Mouse (Mus musculus) limb, embryonic 13.5 days (tissue): ENCODE measurements around the gene Dennd2a. TPM values are rescaled to one million over a fixed set of nuclear protein-coding genes. Genes with fewer than 3 reads are reported as not detected.

ENCODE experiments used
- ATAC-seq: fragments of 200-750 bp; cut with Nextera tagmentation; 2 replicates; pipeline ENCODE4 v1.8.0; 2017; ENCODE audit warnings: low read depth, moderate number of reproducible peaks, moderate TSS enrichment; ENCODE audit not compliant: low FRiP score
- H3K27ac ChIP-seq: fragments of 300-500 bp; sonication (generic); 2 replicates; pipeline ENCODE4 v1.5.1; 2015; ENCODE audit warnings: inconsistent platforms, mild to moderate bottlenecking, moderate library complexity
- H3K27me3 ChIP-seq: fragments of 300-500 bp; sonication (generic); 2 replicates; pipeline ENCODE4 v1.6.1; 2015; ENCODE audit warnings: mild to moderate bottlenecking, inconsistent platforms
- H3K36me3 ChIP-seq: fragments of 300-500 bp; sonication (generic); 2 replicates; pipeline ENCODE4 v1.6.1; 2015; ENCODE audit warnings: inconsistent platforms, mild to moderate bottlenecking, moderate library complexity
- H3K4me1 ChIP-seq: fragments of 300-500 bp; sonication (generic); 2 replicates; pipeline ENCODE4 v1.6.1; 2015; ENCODE audit warnings: inconsistent platforms
- H3K4me2 ChIP-seq: fragments of 300-500 bp; sonication (generic); replicated peaks from 2 replicates; pipeline ENCODE4 v1.6.1; 2015; ENCODE audit warnings: inconsistent platforms, mild to moderate bottlenecking, moderate library complexity
- H3K4me3 ChIP-seq: fragments of 300-500 bp; sonication (generic); 2 replicates; pipeline ENCODE4 v1.5.1; 2015; ENCODE audit warnings: moderate library complexity, mild to moderate bottlenecking, inconsistent platforms
- H3K9ac ChIP-seq: fragments of 300-500 bp; sonication (generic); 2 replicates; pipeline ENCODE4 v1.6.1; 2015; ENCODE audit warnings: mild to moderate bottlenecking, inconsistent platforms
- H3K9me3 ChIP-seq: fragments of 300-500 bp; sonication (generic); 2 replicates; pipeline ENCODE4 v1.6.1; 2016; ENCODE audit warnings: inconsistent platforms
- WGBS: fragments of 180-500 bp; shearing (Covaris S2); methylation state at CpG from one replicate; pipeline ENCODE4 v1.1.7; 2015; 5-methylcytosine and 5-hydroxymethylcytosine counted together
- polyA plus RNA-seq: library from polyadenylated mRNA; unstranded; fragments of >200 nt; fragmentation: Nextera tagmentation; extraction: Ambion mirVana; gene quantifications from 2 replicates; pipeline ENCODE4 v1.2.1, GENCODE M21; 2015

Dennd2a gene
- polyA plus RNA-seq, 1 experiment from 2014 or later: 30.1 TPM

DNA sequence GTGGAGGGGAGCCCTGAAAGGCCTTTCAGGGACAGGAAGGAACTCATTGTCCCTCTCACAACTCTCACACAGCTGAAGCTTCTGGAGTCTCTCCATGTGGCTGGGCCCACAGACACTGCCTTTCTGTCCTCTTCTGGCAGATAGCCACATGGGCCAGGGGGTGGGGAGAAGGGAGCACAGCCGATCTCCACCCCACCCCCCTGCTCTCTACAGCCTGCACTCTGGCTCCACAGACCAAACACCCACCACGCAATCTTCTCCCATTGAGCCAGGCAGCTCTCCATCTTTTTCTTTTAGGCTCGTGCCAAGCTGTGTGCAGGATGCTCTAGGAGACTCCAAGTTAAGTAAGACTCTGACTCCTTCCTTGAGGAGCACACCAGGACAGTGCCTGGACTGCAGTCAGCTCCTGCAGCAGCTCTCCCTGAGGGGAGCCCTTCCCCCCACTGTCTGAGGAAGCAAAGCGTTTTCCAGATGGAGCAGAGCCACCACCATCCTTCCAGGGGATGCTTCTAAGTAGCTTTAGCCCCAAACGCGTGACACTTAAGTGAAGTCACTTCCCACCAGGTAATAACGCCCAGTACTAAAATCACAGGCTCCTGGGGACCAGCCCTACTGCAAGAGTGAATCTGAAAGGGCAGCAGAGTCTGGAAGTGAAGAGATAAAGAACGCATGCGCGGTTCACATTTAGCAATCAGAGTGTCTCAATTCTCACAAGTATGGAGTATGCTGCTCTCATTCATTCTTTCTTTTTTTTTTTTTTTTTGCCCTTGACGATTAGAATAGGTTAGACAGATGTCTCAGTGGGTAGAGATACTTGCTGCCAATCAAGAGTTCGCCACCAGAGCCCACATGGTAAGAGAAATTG, 28.8 kb downstream of the Dennd2a start:
- no peaks in the 10 kb centered on the region for H3K27me3 ChIP-seq
- H3K36me3 ChIP-seq: peaks cover 15% of the 10 kb centered on the region
- peak overlapping the region; percentile 31; the same call in 1 of the 2 replicates for H3K9ac ChIP-seq
- 32% methylated on average over 12 of the region's 12 CpGs for WGBS
- peak overlapping the region; percentile 65; the same call in 1 of the 2 replicates for H3K27ac ChIP-seq
- peak overlapping the region; percentile 41 for H3K4me2 ChIP-seq
- H3K4me3 ChIP-seq: 0 out of 2 replicates have a peak overlapping the region, but pooled peaks have one; percentile 3
- H3K4me1 ChIP-seq: peaks cover 36% of the 10 kb centered on the region
- peak; percentile 68 for ATAC-seq
- 0 out of 2 replicates have a peak, but pooled peaks cover 4% of the 10 kb centered on the region for H3K9me3 ChIP-seq

DNA sequence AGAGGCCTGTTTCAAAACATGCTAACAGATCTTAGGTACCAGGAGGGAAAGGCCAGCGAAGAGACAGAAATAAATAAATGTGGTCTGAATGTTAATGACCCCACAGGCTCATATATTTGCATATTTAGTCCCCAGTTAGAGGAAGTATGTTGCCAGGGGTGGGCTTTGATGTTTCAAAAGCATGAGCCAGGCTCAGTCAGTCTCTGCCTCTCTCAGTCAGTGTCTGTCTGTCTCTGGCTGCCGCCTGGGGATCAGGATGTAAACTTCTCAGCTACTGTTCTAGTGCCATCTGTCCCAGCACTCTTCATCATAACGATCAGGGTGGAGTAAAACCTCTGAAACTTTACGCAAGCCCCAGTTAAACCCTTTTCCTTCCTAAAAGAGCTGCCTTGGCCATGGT, 29.9 kb downstream of the Dennd2a start:
- Histone ChIP-seq H3K4me2 (no peak overlapping the region), H3K9me3 (0 out of 2 replicates have a peak, but pooled peaks cover 3% of the 10 kb centered on the region), H3K27me3 (no peaks in the 10 kb centered on the region), H3K27ac (0 out of 2 replicates have a peak overlapping the region, but pooled peaks have one; percentile 65), H3K9ac (no peak overlapping the region), H3K4me3 (no peak overlapping the region), H3K4me1 (peaks cover 36% of the 10 kb centered on the region), H3K36me3 (peaks cover 15% of the 10 kb centered on the region)
- ATAC-seq: no peak
- 55% methylated on average over 4 of the region's 4 CpGs for WGBS

DNA sequence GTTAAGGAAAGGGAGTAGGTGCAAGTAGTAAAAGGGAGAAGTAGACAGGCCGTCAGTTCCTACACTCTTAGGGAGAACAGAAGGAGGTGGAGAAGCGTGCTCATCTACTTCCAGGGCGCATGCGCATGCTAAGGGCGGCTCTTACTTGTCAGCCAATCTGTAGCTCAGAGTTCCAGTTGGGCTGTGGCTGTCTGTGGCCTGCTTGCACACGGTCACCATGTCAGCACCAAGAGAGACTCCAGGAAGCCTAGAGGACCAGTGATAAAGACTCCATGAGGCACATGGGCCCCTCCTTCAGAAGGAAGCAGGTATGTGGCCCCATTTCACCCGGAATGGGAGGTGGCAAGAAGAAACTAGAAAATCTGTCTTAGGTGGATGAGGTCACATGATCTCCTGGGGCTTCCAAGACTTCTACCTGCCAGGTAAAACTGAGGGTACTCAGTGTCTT, 30.3 kb downstream of the Dennd2a start:
- 0 out of 2 replicates have a peak, but pooled peaks cover 3% of the 10 kb centered on the region for H3K9me3 ChIP-seq
- H3K4me3 ChIP-seq: no peak overlapping the region
- H3K27me3 ChIP-seq: no peaks in the 10 kb centered on the region
- H3K36me3 ChIP-seq: peaks cover 17% of the 10 kb centered on the region
- H3K27ac ChIP-seq: no peak overlapping the region
- WGBS: 85% methylated on average over 7 of the region's 7 CpGs
- H3K4me1 ChIP-seq: peaks cover 36% of the 10 kb centered on the region
- H3K4me2 ChIP-seq: no peak overlapping the region
- no peak for ATAC-seq
- H3K9ac ChIP-seq: no peak overlapping the region

DNA sequence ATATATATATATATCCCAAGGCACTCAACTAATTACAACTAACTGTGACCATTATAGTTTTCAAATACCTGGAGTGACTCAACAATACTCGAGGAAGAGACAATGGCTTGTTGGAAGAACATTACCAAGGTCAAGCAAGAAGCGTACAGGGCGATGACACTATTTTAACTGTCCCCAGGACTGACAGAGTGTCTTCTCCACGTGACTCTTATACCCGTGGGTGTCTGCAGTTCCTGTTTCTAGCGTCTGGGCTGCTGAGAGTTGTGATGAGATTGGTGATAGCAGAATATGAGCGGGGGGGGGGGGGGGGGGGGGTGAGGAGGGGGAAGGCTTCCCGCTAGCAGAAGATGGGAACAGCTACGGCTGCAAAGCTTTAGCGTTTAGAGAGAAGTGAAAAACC, 30.9 kb downstream of the Dennd2a start:
- Histone ChIP-seq H3K4me3 (no peak overlapping the region), H3K9me3 (0 out of 2 replicates have a peak, but pooled peaks cover 3% of the 10 kb centered on the region), H3K27ac (no peak overlapping the region), H3K4me1 (peaks cover 36% of the 10 kb centered on the region), H3K27me3 (no peaks in the 10 kb centered on the region), H3K4me2 (no peak overlapping the region), H3K9ac (no peak overlapping the region), H3K36me3 (peaks cover 23% of the 10 kb centered on the region)
- WGBS: 78% methylated on average over 9 of the region's 10 CpGs
- no peak for ATAC-seq

DNA sequence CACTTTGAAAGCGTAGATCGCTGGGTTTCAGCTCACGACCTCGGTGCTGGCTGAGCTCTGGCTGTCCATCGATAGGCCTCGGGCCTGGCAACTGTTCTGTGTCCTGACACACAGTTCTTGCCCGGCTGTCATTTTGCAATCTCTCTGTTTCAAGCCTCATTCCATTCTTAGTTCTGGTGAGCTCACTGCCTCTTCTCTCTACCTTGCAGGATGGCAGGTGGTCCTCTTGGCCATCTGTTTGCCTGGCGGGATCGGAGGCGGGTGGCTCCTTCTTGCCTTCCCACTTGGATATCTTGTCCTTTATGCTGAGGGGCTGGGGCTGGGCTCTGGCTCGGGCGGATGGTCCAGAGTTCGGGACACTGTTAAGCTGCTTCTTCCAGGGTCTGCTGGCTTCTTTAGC, 34.5 kb downstream of the Dennd2a start:
- H3K4me2 ChIP-seq: no peak overlapping the region
- no peak overlapping the region for H3K27ac ChIP-seq
- H3K4me1 ChIP-seq: peaks cover 7% of the 10 kb centered on the region
- ATAC-seq: no peak
- H3K9ac ChIP-seq: no peak overlapping the region
- WGBS: 94% methylated on average over 13 of the region's 13 CpGs
- no peaks in the 10 kb centered on the region for H3K27me3 ChIP-seq
- peaks cover 18% of the 10 kb centered on the region for H3K9me3 ChIP-seq
- no peak overlapping the region for H3K4me3 ChIP-seq
- peaks cover 54% of the 10 kb centered on the region for H3K36me3 ChIP-seq

DNA sequence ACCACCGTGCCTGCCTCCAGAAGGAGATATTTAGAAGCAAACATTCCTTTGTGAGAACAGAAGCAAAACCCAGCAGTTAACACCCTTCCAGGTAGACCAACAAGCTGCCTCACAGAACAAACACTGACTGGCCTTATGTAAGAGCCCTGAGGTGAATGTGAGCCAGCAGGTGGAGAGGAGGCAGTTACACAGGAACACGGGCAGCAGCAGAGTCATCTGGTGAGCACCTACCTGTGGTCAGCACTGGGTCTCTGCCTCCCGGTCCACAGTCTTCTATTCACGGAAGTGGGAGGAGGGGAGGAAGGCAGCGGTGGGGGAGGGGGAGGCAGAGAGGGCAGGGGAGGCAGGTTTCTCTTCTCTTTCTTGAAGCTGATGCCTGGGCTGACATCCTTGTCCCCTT, 35.2 kb downstream of the Dennd2a start:
- Histone ChIP-seq H3K9me3 (peaks cover 18% of the 10 kb centered on the region), H3K4me3 (no peak overlapping the region), H3K36me3 (peaks cover 61% of the 10 kb centered on the region), H3K4me2 (no peak overlapping the region), H3K4me1 (peaks cover under 1% of the 10 kb centered on the region), H3K27ac (no peak overlapping the region), H3K27me3 (no peaks in the 10 kb centered on the region), H3K9ac (no peak overlapping the region)
- no peak for ATAC-seq
- 83% methylated on average over 5 of the region's 5 CpGs for WGBS

DNA sequence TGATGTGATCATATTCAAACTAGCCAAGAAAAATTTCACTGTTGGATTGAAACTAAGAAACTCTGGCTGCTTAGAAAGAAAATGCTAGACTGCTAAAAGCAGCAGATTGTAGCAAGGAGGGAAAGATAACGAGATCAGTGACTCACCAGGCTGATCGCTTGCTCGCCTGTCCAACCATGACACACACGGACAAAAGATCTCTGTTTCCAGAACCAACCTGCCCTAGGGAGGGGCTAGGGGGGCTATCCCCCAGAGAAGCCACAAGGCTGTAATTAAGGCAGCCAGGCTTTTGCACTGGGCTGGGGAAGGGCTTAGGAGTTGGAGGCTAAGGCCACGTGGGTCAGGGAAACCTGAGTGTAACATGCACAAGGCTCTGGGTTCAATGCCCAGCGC, 41.9 kb downstream of the Dennd2a start:
- H3K9ac ChIP-seq: peak overlapping the region; percentile 55
- H3K4me2 ChIP-seq: peak overlapping the region; percentile 49
- peaks cover 22% of the 10 kb centered on the region for H3K4me1 ChIP-seq
- H3K4me3 ChIP-seq: no peak overlapping the region
- H3K36me3 ChIP-seq: peaks cover 39% of the 10 kb centered on the region
- H3K27me3 ChIP-seq: no peaks in the 10 kb centered on the region
- peak; percentile 71 for ATAC-seq
- peak overlapping the region; percentile 97 for H3K27ac ChIP-seq
- H3K9me3 ChIP-seq: peaks cover 15% of the 10 kb centered on the region
- WGBS: 21% methylated on average over 6 of the region's 6 CpGs

DNA sequence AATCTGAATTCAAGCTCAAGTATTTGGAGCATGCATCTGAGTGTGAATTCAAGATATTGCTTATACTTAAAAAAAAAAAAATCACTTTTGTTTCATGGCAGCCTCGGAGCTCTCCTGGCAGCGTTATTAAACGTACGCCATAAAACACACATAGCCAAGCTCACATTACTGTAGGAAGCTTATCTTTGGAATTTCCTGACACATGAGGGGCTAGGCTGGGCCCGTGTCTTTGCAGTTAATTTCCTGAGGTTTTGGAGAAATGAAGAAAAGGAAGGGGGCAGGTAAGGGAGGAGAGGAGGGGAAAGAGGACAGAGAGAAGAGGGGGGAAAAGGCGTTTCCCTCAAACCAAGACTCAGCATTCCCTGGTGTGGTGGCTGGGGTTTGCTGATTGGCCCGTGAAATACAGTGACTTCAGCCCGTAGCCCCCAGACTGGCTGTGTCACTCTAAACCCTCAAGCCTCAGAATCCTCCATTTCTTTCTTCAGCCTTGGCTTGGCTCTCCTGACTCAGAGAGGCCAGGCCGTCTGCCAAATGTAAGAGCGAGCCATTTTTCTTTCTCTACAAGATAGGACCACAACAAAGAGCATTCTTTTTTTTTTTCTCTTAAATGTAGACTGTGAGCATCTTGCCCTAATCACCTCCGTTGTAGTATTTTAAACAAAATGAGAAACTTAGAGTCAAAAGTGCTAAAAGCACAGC, 42.5 kb downstream of the Dennd2a start:
- peak; percentile 89 for ATAC-seq

DNA sequence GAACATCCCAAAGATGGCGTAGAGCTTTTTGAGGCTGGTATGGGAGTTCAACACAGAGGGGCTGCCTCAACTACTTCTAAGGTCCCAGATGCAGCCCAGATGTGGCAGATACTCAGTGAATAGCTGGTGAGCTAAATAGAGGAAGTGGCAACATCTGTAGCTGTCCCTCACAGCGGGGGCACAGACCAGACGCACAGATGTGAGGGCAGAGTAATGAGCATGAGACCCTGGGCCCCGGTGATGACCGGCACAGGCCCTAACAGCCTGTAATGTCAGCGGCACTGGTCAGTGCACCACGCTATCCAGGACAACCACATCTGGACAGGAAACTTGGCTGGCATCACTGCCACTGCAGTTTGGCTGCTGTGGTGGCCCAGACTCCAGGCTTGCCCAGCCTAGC, 54.2 kb downstream of the Dennd2a start:
- Histone ChIP-seq H3K27ac (0 out of 2 replicates have a peak overlapping the region, but pooled peaks have one; percentile 2), H3K4me3 (no peak overlapping the region), H3K27me3 (no peaks in the 10 kb centered on the region), H3K4me2 (no peak overlapping the region), H3K9me3 (no peaks in the 10 kb centered on the region), H3K9ac (no peak overlapping the region), H3K36me3 (peaks cover 89% of the 10 kb centered on the region), H3K4me1 (0 out of 2 replicates have a peak, but pooled peaks cover 7% of the 10 kb centered on the region)
- peak; percentile 36; the same call in 1 of the 2 replicates for ATAC-seq
- 22% methylated on average over 7 of the region's 7 CpGs for WGBS

More for the DNA sequence above, 42.5 kb downstream of the Dennd2a start:
- H3K9ac ChIP-seq: peak overlapping the region; percentile 55
- 12% methylated on average over 11 of the region's 11 CpGs for WGBS
- peaks cover 34% of the 10 kb centered on the region for H3K36me3 ChIP-seq
- peaks cover 10% of the 10 kb centered on the region for H3K9me3 ChIP-seq
- H3K4me1 ChIP-seq: peaks cover 22% of the 10 kb centered on the region
- peak overlapping the region; percentile 49 for H3K4me2 ChIP-seq
- peak overlapping the region; percentile 97 for H3K27ac ChIP-seq
- no peak overlapping the region for H3K4me3 ChIP-seq
- no peaks in the 10 kb centered on the region for H3K27me3 ChIP-seq

DNA sequence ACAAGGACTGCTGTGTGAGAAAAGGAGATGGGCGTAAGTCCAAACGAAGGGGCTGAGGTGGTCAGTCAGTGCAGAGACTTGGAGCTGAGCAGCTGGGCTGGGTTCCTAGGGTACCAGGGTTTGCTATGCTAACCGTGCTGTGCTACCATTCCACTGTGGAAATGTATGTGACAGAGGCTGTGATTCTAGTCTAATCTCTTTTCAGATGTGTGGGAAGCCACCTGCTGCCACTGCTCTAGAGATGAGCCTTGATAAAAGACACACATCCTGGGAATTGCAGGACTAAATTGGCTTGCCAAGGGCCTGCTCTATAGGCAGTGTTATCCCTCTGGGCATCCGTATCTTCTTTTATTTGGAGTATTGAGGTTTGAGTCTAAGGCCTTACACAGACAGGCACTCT, 60.5 kb downstream of the Dennd2a start:
- no peak overlapping the region for H3K4me2 ChIP-seq
- peaks cover 83% of the 10 kb centered on the region for H3K36me3 ChIP-seq
- no peaks in the 10 kb centered on the region for H3K9me3 ChIP-seq
- no peaks in the 10 kb centered on the region for H3K27me3 ChIP-seq
- no peak for ATAC-seq
- no peak overlapping the region for H3K4me3 ChIP-seq
- H3K9ac ChIP-seq: no peak overlapping the region
- 93% methylated on average over 4 of the region's 4 CpGs for WGBS
- H3K27ac ChIP-seq: no peak overlapping the region
- no peaks in the 10 kb centered on the region for H3K4me1 ChIP-seq

DNA sequence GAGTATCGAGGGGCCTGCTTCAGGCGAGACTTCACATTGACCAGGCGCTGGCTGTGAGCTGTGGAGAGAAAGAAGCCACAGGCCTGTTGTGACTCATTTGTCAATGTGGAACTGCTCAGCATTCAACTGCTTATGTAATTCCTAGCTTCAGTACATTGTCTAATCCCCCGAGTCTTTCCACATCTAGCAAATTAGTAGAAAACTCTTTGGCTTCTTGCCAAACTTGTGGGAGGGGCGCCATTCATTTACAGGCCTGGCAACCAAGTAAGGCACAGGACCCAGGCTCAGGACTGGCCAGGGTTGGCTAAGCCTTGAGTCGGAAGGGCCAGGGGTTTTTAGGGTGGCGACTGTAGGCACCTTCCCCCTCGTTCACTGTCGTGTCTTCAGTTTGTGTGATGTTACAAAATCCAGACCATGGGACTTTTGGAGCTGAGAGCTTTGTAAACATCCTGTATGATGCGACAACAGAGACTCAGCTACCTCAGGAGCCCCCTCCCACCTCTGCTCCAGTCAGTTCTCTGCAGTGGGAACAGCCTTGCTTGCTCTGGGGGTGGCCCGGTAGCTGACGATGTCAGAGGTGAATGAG, 64.4 kb downstream of the Dennd2a start:
- 80% methylated on average over 12 of the region's 12 CpGs for WGBS
- no peak for ATAC-seq
- 0 out of 2 replicates have a peak, but pooled peaks cover 3% of the 10 kb centered on the region for H3K4me1 ChIP-seq
- no peak overlapping the region for H3K4me2 ChIP-seq
- no peak overlapping the region for H3K9ac ChIP-seq
- no peaks in the 10 kb centered on the region for H3K27me3 ChIP-seq
- no peak overlapping the region for H3K4me3 ChIP-seq
- H3K9me3 ChIP-seq: no peaks in the 10 kb centered on the region
- peaks cover 88% of the 10 kb centered on the region for H3K36me3 ChIP-seq
- no peak overlapping the region; the same call in 1 of the 2 replicates for H3K27ac ChIP-seq
